Mouse (Mus musculus) adrenal gland, adult 2 months (tissue): ENCODE measurements around the gene Hltf. TPM values are rescaled to one million over a fixed set of nuclear protein-coding genes. Genes with fewer than 3 reads are reported as not detected.
"Not testable (repeated sequence)": the region's sequence is repeated elsewhere in the genome, so short reads cannot be mapped to it uniquely, and the experiment has no call there.

Experiments used
- DNase-seq: peaks from one replicate; pipeline ENCODE4 v3.0.0; 2021
- long read RNA-seq: library from polyadenylated mRNA; stranded (forward); transcript quantifications from one replicate; pipeline ENCODE4 v2.0.0, GENCODE M21; 2021
- polyA plus RNA-seq: library from polyadenylated mRNA; depleted of rRNA; stranded (reverse); fragments of >200 nt; gene quantifications from 2 replicates; pipeline ENCODE4 v1.2.3, GENCODE M21; 2012; rRNA removed
- total RNA-seq, 2 experiments: library from RNA; stranded (reverse); gene quantifications; 2 replicates each; pipeline ENCODE4 v1.2.3; 2021

Gene Hltf
- 10 to 100 TPM; 20.9 to 21.4 TPM for total RNA-seq
- 1.9 and 2.6 TPM in 2 replicates for polyA plus RNA-seq
- long read RNA-seq, full-length matches to known transcripts: 2 of 7 reads
- long read RNA-seq, partial matches to known transcripts: 2 of 7 reads
- long read RNA-seq, other reads (novel, unspliced or antisense): 3 of 7 reads

- peak; percentile 97 for DNase-seq
Observed at GRCm38 (mm10) chr3:20057306-20058196, at the start of gene Hltf. Gene Hltf (plus strand): TSS chr3:20057811.

- no peak for DNase-seq
Observed at GRCm38 (mm10) chr3:20010464-20010863, 47.1 kb upstream of the Hltf start.

GRCm38 (mm10) chr3:20010905-20011304 lies 46.7 kb upstream of the Hltf start:
- DNase-seq: not testable (repeated sequence)

DNA sequence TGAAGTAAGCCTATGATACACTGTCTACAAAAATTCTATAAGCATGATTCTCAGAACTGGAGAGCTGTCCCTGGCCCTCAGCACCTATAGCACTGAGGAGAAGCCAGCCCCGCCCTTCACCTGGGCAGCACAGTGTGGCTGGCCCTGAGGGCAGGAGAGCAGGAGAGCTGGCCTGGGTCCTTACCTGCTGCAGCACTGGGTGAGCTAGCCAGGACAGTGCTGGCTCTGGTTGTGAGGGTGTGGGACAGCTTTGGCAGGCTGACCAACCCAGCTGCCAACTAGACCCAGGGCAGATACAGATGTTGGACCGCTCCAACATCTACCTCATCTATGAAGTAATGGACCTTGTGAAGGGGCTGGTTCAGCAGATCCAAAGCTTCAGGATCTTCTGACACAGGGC lies 43.2 kb upstream of the Hltf start:
- no peak for DNase-seq

GRCm38 (mm10) chr3:20018076-20018475 lies 39.5 kb upstream of the Hltf start:
- no peak for DNase-seq

GRCm38 (mm10) chr3:20023832-20024231 lies 33.8 kb upstream of the Hltf start:
- no peak for DNase-seq

DNA sequence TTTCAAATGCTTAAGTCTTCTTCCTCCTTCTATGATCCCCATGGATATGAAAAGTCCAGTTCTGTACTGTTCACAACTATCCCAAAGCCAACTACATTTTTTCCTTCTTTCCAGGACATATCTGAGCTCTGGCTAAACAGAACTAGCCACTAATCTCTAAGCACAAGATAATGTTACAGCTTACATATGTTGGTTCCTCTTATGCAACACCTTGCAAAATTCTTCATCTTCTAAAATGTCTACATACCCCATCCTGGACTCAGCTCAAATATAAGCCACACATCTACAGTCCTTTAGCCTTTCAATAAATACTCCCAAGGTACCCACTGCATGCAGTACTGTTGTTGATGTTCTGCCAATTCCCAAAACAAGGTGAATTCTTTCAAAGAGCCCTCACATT lies 31.1 kb upstream of the Hltf start:
- DNase-seq: no peak

DNA sequence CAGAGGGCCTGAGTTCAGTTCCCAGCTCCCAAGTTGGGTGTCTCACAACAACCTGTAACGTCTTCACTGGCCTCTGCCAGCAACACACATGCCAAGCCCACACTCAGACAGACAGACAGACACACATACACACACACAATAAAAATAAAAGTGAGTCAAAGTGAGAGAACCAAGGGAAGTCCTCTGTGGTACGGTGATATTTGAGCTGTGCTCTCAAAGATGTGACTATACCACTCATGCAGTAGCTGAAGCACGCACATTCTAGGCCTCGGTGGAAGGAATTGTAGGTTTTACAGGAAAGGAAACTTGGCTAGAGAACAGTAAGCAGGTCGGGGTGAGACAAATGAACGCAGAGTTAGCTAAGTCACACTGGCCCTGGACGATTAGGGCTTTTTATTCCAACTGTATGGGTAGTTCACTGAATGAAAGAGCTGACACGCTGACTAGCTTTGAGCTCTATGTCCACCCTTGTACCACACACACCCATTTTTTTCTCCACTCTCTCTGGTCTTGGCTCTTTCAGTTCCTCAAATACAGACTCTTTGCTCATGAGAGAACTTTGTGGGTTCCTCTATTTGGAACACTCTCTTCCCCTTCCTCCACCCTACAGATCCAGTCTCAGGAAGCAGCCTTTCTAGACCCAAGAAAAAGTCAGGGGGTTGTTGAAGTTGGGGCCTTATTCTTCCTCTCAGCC lies 30.5 kb upstream of the Hltf start:
- no peak for DNase-seq

GRCm38 (mm10) chr3:20027788-20028187 lies 29.8 kb upstream of the Hltf start:
- DNase-seq: no peak

GRCm38 (mm10) chr3:20028640-20029039 lies 29.0 kb upstream of the Hltf start:
- DNase-seq: no peak

DNA sequence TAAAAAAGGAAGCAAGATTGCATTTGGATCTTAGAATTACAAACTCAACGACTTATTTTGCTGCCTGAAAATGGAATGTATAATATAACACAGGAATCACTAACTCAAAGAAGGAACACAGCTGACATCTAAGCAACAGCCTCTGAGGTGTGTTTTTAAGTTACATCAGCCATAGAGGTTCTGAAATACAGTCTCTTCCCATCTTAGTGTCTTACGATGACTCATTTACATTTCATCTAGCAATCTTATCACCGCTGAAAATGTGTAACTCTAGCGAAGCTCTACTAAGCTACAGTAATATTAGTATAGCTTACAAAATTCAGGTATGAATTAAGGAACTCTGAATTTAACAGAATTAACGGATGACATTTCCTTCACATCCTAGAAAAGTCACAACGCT lies 26.8 kb upstream of the Hltf start:
- no peak for DNase-seq

DNA sequence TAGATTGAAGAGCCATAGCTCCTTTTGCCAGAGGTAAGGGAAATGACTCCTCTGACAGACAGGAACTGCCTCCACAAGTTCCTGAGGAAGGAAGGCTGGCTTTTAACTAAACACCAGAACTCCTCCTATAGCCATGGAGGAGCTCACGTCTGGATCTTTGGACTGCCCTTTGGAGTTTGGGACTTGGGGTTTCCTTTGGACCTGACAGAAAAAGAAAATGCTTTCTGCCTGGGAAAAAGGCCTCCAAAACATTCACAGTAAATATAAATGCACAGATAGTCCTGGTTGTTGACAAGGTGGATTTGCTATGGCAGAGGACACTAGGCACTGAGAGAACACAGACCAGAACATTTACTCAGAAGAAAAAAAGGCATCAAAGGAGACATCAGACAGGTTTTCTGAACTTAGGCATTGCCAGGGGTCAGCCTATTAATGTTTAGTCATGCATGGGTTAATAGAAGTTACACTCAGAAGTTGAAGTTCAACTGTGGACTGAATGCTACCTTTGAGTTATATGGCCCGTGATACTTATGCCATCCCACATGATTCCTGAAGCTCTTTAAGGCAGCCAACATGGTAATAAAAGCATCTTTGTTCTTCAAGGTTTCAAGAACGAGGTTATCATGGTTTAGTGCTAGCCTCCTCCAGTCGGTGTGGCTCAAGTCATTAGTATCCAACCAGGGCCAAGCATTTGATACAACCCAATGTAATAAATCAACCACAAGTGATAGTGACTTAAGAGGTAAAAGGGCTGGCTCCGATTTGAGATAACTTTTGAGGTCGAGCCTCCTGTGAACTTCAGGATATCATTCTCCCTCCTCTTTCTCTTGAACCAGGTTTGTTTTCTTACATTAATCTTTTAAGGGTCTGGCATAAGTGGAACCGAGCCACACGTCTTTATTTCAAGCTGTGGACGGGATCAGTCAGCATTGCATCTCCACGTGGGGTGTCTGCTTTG lies 23.6 kb upstream of the Hltf start:
- DNase-seq: no peak

DNA sequence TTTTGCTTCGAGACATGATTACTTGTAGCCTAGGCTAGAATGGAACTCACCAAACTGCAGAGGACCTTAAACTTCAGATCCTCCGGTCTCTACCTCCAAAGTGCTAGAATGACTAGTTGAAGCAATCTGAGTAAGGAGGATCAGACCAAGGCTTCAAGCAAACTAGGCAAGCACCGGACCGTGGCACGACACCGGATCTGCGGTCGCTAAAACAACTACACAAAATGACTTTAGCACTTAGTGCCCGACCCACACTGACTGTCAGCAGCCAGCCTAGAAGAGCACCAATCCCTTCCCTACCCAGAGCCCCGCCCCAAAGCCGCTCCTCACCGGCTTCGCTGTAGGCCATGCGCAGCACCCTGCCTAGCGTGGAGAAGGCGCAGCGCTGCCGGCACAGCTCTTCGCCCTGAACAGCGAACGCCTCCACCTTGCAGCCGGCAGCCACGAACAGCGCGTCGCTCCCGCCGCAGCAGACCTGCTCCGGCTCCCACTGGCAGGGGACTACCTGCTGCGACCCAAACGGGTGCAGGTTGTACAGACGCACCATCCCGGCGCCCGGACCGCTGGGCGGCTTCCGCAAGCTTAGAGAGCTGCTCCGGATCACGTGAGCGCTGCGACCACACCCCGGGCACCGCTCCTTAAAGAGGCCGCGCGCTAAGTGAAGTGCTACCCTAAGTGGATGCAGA lies 22.7 kb upstream of the Hltf start, which contains the start of gene Hps3:
TSS of gene Hps3 (minus strand) at position 597 of the 686 bp plus-strand sequence.
- DNase-seq: peak; percentile 94

GRCm38 (mm10) chr3:20036069-20036468 lies 21.5 kb upstream of the Hltf start:
- DNase-seq: no peak

- DNase-seq: not testable (repeated sequence)
Observed at GRCm38 (mm10) chr3:20041461-20041860, 16.1 kb upstream of the Hltf start.

DNA sequence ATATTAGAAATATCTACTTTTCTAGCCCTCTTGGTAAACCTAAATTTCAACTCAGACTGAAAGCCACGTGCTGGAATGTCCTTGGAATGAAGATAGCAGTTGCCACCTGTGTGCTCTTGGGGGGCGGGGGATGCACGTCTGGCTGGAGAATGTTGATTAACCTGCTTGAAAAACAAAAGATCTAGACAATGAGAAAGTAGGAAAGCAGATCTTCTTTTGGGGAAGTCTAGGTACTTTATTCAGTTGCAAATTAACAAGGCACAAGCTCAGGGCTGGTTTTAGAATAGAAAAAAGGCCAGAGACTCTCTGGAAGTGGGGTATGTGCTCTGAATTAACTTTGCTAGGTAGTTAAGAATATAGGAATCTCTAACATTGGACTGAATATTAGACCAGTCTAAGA lies 12.9 kb upstream of the Hltf start:
- DNase-seq: not testable (repeated sequence)

DNA sequence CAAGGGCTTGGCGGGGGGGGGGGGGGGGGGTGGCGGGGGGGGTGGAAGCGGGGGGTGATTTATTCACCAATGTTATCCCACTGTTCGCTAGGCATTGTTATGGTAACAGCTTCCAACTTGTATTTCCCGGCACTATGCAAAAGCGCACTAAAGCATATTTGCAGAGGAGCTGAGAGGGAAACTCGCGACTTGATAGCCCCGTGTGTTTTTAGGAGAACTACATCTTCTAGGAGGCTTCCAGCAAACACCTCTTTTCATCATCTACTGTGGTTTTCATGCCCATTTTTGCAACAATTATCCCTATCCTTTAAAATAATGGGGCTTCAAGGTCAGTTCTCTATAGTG lies 558 bp downstream of the Hltf start:
- DNase-seq: no peak

DNA sequence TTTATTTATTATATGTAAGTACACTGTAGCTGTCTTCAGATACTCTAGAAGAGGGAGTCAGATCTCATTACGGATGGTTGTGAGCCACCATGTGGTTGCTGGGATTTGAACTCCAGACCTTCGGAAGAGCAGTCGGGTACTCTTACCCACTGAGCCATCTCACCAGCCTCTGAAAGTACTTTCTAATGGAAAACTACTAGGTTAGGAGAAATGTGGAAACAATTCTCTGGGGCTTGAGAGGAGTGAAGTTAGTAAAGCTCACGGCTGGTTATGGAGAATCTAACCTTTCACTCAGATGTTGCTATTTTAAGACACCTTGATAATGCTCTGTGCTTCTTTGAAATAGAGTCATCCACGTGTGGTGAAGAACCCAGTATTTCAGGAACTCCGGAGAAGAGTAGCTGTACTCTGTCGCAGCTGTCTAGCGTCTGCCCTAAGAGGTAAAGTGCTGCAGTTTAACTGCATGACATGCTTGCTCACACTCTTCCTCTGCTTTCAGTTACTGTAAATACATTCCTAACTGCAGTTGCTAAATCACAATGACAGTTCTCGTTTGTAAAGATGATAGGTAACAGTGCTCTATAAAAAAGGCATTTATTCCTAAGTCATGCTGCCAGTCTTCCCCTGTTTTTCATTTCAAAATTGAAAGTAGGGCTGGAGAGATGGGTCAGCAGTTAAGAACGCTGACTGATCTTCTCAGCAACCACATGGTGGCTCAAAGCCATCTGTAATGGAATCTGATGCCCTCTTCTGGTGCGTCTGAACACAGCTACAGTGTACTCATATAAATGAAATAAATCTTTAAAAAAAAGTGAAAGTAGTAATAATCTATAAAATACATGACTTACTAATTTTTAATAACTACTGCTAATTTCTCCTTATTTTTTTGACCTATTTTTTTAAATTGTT lies 18.8 kb downstream of the Hltf start:
- DNase-seq: peak; percentile 15

- no peak for DNase-seq
Observed at GRCm38 (mm10) chr3:20082161-20082560, 24.6 kb downstream of the Hltf start.

DNA sequence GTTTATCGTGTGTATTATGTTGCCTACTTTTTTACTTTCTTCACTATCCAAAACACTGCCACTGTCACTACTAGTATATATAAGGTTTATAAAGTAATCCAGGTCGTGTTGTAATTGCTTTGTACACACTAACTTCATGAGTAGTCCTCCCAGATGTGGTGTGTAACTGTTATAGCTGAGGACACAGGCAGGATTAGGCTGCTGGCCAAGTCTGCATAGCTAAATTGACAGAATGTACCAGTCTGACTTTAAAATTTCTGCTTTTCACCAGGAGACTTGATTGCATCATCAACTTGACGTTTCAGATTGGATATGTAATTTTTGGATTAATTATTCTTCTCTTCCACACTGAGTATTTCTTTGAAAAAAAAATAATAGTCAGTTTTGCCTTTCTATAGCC lies 46.2 kb downstream of the Hltf start:
- DNase-seq: no peak
